Mouse (Mus musculus): ENCODE data around the gene Fam207a.

Fam207a gene

DNA sequence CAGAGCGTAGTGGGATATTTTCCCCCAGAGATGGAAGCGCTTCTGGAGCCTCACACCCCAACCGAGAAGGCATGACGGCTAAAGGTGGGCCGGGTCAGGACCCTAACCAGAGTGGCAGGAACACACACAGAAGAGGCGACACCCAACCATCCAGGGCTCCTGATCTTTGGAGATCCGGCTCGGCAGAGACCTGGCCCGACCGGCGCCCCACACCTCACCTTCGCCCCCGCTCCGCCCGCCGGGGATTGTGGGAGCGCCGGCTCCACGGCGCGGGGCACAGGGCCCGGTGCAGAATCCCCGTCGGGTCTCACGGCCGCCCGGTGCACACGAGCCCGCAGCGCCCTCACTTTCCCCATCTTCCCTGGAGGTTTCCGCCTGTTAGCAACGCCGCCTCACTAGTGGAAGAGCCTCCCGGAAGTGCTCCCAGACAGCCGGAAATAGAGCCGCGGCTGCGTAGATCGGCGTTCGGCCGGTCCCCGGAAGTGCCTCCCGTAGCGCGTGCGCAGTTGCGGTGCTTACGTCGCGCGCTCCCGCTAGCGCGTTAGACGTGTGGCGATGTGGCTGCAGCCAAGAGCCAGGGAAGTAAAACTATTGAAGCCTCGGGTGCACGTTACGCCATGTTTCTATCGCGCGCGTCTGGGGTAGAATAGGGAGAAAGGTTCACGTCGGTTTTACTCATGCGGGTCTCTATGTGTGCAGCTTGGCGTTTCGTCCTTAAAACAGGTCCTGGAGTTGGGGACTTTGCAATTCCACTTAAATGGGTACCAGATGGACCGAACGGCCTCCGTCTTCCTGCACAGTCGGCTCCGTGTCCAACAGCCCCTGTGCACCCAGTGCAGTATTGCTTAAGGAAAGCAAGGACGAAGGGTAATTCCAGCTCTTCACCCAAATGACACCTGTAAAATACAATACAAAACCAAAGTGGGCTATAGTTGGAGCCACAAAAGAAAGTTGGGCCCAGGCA, at the start of gene Fam207a:
Fam207a (minus strand) TSS at position 401 of the 964 bp plus-strand sequence.
- peak; percentile 88 for DNase-seq (ENCODE audit: low read depth)

DNA sequence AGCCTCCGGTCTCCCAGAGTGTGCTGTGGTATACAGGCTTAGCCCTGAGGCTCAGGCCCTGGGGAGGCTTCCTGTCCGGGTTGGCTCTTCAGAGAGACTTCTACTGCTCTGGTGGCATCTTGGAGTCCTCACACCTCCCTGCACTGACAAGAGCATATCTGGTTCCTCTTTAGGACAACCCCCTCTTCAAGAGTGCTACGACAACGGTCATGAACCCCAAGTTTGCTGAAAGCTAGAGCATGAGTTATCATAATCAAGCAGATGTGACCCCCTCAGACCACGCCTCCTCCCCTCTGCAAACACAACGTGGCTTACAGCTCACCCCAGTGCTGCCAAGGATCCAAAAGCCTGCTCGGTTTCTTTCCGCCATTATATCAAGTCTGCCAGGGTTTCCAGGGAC, 49.4 kb upstream of the Fam207a start:
- no peak for DNase-seq (ENCODE audit: low read depth)

DNA sequence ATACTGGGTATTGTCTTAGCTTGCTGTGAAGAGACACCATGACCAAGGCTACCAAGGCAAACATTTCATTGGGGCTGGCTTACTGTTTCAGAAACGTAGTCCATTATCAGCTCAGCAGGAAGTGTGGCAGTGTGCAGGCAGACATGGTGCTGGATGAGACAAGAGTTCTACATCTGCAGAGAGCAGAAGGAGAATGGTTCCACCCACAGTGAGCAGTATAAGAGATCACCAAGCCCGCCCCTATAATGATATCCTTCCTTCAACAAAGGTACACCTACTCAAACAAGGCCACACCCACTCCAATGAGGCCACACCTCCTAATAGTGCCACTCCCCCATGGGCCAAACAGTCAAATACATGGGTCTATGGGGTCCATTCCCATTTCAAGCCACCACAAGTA, 45.9 kb upstream of the Fam207a start:
- no peak for DNase-seq (ENCODE audit: low read depth)

DNA sequence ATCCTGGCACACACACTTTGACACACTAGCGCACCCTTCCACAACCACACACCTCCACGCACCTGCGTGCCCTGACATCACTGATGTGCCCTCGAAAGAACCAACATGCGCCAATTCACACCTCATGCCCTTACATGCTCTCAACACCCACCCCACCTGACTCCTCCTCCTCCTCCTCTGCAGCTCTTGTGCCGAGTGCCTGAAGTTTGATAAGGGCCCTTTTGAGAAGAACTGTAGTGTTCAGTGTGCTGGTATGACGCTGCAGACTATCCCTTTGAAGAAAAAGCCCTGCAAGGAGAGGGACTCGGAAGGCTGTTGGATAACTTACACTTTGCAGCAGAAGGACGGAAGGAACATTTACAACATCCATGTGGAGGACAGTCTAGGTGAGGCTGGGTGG, 45.2 kb upstream of the Fam207a start:
- DNase-seq (ENCODE audit: low read depth) = no peak

DNA sequence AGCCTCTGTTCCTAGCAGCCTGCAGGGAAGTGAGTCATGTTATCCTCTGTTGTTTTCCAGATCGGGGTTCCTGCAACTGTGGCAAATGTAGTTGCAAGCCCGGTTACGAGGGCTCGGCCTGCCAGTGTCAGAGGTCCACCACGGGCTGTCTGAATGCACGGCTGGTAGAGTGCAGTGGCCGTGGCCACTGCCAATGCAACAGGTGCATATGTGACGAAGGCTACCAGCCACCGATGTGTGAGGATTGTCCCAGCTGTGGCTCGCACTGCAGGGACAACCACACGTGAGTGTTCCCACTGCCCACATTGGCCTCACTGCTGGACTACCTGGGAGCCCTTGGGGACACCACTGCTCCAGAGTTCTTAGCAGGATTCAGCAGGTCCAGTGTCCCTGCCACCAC, 44.5 kb upstream of the Fam207a start:
- no peak for DNase-seq (ENCODE audit: low read depth)

DNA sequence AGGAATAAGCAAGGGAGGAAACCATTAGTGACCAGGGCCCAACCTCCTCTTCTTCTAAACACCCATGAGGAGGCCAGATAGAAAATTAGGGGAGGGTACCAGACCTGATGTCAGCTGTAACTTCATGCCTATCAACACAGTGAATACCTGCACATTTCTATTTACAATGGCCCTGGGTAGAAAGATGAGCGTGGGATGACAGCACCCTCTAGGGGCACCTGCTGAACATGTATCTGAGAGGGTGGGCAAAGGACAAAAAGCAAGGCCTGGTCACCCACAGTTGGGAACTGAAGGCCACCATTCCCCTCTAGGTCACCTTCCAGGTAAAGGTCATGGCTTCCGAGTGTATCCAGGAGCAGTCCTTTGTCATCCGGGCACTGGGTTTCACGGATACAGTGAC, 42.1 kb upstream of the Fam207a start:
- no peak for DNase-seq (ENCODE audit: low read depth)

DNA sequence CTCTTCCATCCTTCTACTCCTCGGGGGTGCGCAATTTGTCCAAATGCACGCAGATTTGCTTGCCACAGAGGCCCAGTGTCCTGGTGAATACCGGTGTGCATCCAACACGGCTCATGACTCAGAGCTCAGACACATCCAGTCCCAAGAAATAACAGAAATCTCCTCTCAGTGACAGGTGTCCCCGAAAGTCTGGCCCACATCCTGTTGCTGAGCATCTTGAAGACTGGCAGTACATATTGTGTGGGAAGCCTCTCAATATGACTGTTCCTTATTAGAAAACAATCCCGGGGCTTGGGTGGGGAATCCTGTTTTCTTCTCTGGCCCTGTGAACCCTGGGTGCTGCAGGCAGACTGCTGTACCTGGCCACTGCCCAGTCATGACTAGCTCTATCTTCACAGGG, 41.0 kb upstream of the Fam207a start:
- no peak for DNase-seq (ENCODE audit: low read depth)

DNA sequence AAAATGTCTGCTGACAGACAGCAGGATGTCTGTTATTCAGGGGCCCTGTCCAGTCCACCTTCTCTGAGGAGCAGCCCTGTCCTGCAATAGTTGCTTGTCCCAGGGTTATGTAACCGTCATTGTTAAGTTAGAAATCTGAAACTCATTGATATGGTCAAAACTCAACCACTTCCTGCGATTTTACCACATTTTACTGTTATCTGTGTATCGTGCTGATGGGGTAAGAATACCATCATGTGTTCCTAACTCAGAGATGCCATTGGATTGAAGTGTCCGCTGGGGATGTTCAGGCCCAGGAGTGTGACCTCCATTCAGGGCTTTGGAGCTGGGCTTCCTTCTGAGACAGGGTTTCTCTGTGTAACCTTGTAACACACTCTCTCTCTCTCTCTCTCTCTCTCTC, 39.3 kb upstream of the Fam207a start:
- no peak for DNase-seq (ENCODE audit: low read depth)

DNA sequence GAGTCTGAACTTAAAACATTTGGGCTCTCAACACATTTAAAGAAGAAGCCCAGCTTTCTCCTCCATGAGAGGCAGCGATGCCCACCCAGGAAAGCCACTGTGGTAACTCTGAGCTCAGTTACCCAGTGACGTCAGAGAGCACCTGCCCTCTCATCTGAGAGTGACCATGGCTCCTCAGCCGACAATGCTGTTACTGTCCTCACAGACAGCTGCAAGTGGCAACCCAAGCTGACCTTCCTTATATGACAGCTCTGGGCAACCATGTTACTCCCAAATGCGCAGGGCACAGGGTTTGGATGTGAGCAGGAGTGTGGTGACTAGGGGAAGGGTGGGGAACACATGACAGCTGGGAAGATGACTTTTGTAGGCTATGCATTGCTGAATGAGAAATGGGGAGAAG, 37.7 kb upstream of the Fam207a start:
- no peak for DNase-seq (ENCODE audit: low read depth)

DNA sequence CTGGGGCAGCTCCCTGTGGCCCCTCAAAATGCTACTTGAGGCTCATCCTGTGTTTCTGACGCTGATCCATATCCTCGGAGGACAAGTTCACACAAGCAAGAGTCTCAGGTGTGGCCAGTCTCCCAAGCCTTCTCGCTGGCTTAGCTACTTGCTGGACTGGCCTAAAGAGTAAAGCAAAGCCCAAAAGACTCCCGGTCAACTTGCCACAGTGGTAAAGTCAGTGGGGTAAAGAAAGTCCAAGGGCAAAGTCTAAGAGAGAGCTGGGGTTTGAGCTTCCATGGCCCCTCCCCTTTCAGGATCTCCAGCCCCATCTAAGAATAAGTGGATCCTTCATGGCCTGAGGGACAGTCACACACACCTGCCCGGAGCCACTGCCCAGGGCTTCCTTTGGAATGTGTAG, 36.6 kb upstream of the Fam207a start:
- no peak for DNase-seq (ENCODE audit: low read depth)

DNA sequence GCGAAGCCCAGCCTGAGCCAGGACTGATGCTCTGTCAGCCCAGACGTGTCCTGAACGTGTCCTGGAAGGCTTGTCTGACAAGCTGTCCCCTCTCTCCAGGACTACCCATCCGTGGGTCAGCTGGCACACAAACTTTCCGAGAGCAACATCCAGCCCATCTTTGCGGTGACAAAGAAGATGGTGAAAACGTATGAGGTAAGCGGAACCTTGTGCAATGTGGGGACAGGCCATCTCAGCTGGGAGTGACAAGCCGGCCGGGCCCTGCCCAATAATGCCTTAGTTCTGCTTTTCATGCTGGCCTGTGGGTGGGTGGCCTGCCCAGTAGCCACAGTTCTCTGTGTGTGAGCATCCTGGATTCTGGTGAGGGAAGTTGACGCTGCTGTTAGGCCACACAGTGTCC, 35.3 kb upstream of the Fam207a start:
- no peak for DNase-seq (ENCODE audit: low read depth)

DNA sequence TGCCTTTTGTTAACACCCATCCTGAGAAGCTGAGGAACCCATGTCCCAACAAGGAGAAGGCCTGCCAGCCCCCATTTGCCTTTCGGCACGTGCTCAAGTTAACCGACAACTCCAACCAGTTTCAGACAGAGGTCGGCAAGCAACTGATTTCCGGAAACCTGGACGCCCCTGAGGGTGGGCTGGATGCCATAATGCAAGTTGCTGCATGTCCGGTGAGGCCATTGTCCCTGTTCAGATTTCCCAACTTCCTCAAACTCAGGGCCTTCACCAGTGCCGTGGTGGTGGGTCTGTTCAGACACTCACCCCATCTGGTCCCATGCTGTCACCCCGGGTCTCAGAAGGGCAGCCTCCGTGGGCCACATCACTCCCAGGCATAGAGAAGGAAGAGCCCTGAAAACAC, 33.0 kb upstream of the Fam207a start:
- DNase-seq (ENCODE audit: low read depth) = no peak

DNA sequence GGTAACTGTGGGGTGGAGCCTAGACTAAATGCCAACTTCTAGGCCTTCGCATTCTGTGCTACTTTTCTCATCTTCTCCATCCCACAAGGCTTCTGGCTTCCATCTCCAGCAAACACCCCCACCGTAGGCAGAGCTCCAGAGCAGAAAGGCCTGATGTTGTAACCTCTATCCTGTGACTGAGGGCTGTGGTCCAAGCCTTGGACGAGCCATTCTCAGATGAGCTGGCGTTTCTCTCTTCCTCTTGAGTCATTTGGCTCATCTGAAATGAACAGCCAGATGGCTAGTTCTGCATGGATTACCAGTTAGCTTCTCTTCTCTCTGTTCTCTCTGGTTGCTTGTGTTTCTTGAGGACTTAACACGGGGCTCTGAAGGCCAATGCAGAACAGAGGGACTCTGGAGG, 29.3 kb upstream of the Fam207a start:
- peak; percentile 89 for DNase-seq (ENCODE audit: low read depth)

DNA sequence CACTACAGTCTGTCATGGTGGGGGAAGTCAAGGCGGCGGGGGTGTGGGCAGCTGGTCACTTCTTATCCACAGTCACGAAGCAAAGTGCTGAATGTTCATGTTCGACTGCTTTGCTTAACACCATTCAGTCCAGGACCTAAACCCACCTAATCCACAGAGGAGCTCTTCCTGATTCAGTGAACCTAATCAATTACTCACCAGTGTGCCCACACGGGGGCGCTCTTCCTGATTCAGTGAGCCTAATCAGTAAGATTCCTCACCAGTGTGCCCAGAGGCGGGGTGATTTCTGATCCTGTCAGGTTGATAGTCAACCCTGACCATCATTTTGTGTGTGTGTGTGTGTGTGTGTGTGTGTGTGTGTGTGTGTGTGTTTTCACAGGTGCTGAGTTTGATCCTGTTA, 27.6 kb upstream of the Fam207a start:
- DNase-seq (ENCODE audit: low read depth) = no peak

DNA sequence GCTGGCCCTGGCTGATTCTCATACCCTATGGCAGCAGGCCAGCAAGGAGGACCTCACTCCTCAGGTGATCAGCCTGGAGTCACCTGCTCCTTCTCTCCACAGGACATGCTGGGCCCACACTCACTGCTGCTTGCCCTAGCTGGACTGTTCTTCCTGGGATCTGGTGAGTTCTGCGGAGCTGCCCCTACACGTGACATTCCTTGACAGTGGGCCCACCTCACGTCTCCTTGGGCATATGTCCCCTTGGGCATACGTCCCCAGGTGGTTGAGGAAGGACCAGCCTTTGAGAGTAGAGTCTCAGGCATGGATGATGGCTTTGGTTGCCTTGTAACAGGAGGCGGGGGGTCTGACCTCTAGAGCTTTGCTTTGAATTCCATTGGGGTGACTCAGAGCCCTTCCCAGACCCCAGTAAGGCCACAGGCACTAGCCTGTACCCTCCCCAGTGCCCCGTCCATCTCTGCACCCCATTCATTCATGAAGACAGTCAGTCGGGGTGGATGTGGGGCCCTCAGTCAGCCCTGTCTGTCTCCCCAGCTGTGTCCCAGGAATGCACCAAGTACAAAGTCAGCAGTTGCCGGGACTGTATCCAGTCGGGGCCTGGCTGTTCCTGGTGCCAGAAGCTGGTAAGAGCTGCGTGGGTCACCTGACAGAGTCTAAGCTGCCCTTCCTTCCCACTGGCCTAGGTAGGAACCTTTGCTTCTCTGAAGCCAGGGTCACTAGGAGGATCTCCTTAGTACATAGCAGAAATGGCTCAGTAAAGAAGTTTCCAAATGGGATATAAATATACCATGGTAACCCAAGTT, 26.5 kb upstream of the Fam207a start:
- DNase-seq (ENCODE audit: low read depth) = no peak

DNA sequence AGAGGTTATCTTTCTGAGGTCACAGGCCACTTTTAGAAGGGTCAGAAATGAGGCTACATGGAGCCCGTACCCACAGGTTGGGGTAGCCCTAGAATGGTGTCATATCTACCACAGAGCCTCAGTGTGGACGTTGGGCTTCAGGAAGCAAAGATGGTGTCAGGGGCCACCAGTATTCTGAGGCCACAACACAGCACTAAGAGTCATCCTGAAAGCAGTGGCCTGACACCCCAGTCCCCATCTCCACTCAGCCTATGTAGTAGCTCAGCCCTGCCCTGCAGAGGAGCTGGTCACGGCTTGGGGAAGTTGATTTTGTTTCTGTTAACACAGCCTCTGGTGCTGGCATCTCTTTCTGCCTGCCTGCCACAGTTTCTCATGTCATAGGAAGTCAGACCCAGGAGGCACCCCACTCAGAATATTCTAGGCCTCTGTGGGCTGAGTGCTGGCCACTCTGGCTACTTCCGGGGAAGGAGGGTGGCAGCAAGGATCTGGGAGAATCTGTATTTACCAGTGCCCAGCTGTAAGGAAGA, 25.1 kb upstream of the Fam207a start:
- DNase-seq (ENCODE audit: low read depth) = no peak

DNA sequence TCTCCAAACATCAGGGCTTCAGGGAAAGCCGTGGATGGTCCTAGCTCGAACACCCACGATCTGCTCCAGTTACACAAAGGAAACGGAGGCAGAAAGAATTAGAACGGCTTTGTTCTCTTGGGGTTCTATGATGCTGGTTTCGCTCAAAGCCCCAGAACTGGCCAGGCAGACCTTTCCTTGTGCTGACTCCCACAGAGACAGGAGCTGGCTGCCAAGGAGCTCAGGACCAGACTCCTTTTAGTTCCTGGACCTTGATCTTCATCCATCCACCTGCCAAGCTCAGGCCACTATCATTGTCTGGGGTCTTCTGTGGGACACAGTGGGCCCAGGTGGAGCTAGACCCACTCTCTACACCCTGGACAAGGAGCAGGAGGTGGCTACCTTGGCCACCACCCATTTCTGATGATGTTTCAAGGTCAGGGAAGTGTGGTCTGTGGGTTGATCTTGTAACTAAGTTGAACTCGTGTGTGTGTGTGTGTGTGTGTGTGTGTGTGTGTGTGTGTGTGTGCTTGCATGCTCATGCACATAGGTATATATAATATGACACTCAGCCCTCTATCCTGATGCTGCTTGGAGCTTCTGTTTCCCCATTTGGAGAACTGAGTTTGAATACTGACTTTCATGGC, 23.8 kb upstream of the Fam207a start:
- DNase-seq (ENCODE audit: low read depth) = no peak

DNA sequence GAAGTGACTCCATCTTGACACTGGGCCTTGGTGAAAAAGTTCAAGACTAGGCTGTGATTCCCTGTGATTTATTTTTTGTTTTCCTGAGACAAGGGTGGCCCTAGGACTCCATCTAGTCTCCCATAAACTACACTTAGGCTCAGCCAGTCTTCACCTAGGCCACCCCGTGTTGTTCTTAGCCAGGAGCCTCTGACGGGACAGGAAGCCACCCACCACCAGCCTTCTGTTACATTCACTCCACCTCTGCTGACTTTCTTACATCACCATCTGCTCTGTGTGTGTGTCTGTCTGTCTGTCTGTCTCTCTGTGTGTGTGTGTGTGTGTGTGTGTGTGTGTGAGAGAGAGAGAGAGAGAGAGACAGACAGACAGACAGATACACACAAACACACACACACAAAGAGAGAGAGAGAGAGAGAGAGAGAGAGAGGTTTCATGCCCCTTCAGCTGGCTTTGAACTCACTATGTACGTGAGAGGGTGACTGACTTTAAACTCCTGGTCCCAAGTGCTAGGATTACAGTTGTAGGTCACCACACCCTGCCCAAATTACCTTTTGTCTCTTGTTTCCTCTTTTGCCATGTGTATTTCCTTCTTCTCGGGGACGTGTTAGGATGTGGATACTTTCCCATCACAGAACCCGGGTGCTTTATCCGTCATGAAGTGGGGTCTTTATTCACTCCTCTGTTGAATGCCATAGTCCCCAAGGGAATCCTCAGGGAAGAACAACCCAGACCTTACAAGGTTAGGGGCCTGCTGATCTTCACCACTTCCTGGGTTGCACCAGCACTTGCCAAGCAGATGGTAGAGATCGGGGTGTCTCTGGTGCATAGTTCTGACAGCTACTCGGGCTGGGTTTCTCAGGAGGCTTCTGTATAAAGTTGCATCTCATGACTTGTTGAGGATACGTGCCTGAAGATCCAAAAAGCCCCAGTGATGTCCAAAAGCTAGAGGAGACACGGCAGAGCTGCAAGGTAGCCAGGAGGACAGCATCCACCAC, 21.9 kb upstream of the Fam207a start:
- no peak for DNase-seq (ENCODE audit: low read depth)

DNA sequence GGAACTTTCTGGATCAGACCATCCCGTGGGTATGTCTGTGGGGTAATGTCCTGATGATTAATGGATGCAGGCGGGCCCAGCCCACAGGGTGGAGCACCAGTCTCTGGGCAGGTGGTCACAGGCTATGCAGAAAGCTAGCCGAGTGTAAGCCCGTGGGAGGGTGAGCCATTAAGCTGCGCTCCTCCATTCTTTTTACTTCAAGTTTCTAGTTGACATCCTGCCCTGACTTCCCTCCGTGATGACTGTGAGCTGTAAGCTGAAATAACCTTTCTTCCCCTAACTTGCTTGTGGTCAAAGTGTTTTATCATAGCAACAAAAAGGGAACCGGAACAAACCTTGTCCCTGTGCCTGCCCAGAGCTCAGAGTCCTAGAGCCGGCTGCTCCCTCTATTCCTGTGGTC, 21.1 kb upstream of the Fam207a start:
- DNase-seq (ENCODE audit: low read depth) = no peak

DNA sequence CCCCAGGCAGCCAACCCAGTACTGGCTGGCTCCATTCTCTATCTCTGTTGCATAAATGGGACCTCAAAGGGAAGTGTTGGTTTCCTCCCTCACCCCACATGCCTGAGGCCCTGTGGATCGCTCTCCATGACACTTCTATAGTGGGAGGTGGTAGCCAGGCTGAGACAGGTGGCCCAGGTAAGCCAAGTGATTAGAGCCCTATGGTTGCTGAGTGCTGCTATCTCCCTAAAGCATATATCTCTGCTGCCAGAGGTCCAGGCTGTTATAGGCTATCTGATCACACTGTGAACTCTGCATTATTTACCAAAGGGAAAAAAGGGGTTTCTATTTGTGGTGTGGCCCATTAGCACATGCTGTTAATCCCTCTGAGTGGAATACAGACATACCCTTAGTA, 16.4 kb upstream of the Fam207a start:
- no peak for DNase-seq (ENCODE audit: low read depth)

Measured in fibroblast of lung, adult 2 months (primary cell).